ENCODE assay signal across 10 mouse cellular contexts in genomic region chr5:107079146-107079638, GRCm38 (mm10).
A peak's percentile ranks its signal among the peaks of the same experiment; 100 is the strongest.
DNase-seq lines count a peak whose midpoint lies in the region; ATAC-seq and TF ChIP-seq lines count a peak whose summit lies in the region.
"Had no signal": no experiment of that assay in that cellular context is flagged by ENCODE, and none has a peak within 500 bp of the region (broad histone marks: within the 10 kb centered on the region; RNA-seq: fewer than 3 reads in every experiment).

No protein-coding gene starts in this region.

- 31% methylated on average over 11 of the region's 11 CpGs for WGBS in forebrain, embryonic 16.5 days
- 32% methylated on average over 11 of the region's 11 CpGs for WGBS in kidney, embryonic 15.5 days
- WGBS in liver, postnatal 0 days (ENCODE audit: insufficient replicate concordance): 33% methylated on average over 11 of the region's 11 CpGs
- WGBS in stomach, embryonic 16.5 days: 15% methylated on average over 11 of the region's 11 CpGs

- no peak overlapping the region for H3K27ac ChIP-seq in MEL (ENCODE audit: control insufficient read depth, low read depth, low read length)
- H3K27ac ChIP-seq in forebrain, embryonic 16.5 days (ENCODE audit: low read length): no peak overlapping the region
- peak overlapping the region; percentile 75 for H3K27ac ChIP-seq in kidney, embryonic 15.5 days
- H3K27ac ChIP-seq in liver, postnatal 0 days (ENCODE audit: low read depth): no peak overlapping the region
- peak overlapping the region; percentile 8 for H3K27ac ChIP-seq in stomach, embryonic 16.5 days (ENCODE audit: low read length)
- H3K27ac ChIP-seq: embryonic facial prominence, embryonic 15.5 days; liver, embryonic 15.5 days had no signal

- no peak for ATAC-seq in frontal cortex, adult (ENCODE audit: low TSS enrichment)
- peak; percentile 59 for ATAC-seq in forebrain, embryonic 16.5 days
- ATAC-seq in kidney, embryonic 15.5 days (replicated peaks; ENCODE audit: low FRiP score): peak; percentile 50; the same call in 1 of the 2 replicates
- no peak for ATAC-seq in liver, postnatal 0 days
- peak; percentile 45; the same call in 1 of the 2 replicates for ATAC-seq in stomach, embryonic 16.5 days (ENCODE audit: insufficient read depth, low FRiP score)

- DNase-seq in frontal cortex, postnatal 36 days (ENCODE audit: low spot score in 2 of 2): peak; percentile 30 to 37
- DNase-seq in MEL (ENCODE audit: low read depth, low spot score): peak; percentile 34
- DNase-seq in liver, postnatal 0 days: peak; percentile 29
- DNase-seq in cerebellum, adult 18-20 months: no peak

- H3K79me2 ChIP-seq in MEL (ENCODE audit: control insufficient read depth, insufficient read depth, low read length, poor library complexity): no peaks in the 10 kb centered on the region

- H3K4me3 ChIP-seq in MEL (ENCODE audit: control insufficient read depth in 1 of 2, insufficient read depth in 1 of 2, low read depth in 2 of 2, low read length in 2 of 2): no peak overlapping the region
- no peak overlapping the region for H3K4me3 ChIP-seq in forebrain, embryonic 16.5 days (replicated peaks; ENCODE audit: low read length)
- H3K4me3 ChIP-seq in kidney, embryonic 15.5 days (replicated peaks): no peak overlapping the region
- no peak overlapping the region for H3K4me3 ChIP-seq in liver, postnatal 0 days (ENCODE audit: low read depth, low read length)
- no peak overlapping the region for H3K4me3 ChIP-seq in stomach, embryonic 16.5 days (replicated peaks; ENCODE audit: low read length)
- H3K4me3 ChIP-seq: embryonic facial prominence, embryonic 15.5 days; liver, embryonic 15.5 days had no signal

- H3K36me3 ChIP-seq in MEL (ENCODE audit: control insufficient read depth in 1 of 2, insufficient read depth in 2 of 2, low read length in 2 of 2): peaks cover 0 to 3% of the 10 kb centered on the region in 2 experiments; a peak in 1 of 4 replicates
- H3K36me3 ChIP-seq in forebrain, embryonic 16.5 days (ENCODE audit: control insufficient read depth, insufficient read depth): no peaks in the 10 kb centered on the region
- no peaks in the 10 kb centered on the region for H3K36me3 ChIP-seq in kidney, embryonic 15.5 days
- no peaks in the 10 kb centered on the region for H3K36me3 ChIP-seq in liver, postnatal 0 days (replicated peaks; ENCODE audit: insufficient read depth, low read length)
- no peaks in the 10 kb centered on the region for H3K36me3 ChIP-seq in stomach, embryonic 16.5 days (ENCODE audit: control insufficient read depth, insufficient read depth, low read length)
- H3K36me3 ChIP-seq: embryonic facial prominence, embryonic 15.5 days; liver, embryonic 15.5 days had no signal

- no peak for TF ChIP-seq CTCF in MEL (IDR thresholded peaks at IDR 0.05 in 2 of 3, conservative IDR thresholded peaks at IDR 0.05 in 1 of 3; ENCODE audit: control insufficient read depth in 1 of 3, insufficient read depth in 1 of 3, low read depth in 2 of 3, low read length in 3 of 3, poor library complexity in 1 of 3, severe bottlenecking in 1 of 3)
- TF ChIP-seq CTCF in liver, postnatal 0 days (IDR thresholded peaks at IDR 0.05; ENCODE audit: low read depth): no peak

- no peak for TF ChIP-seq POLR2A in MEL (IDR thresholded peaks at IDR 0.05; ENCODE audit: control insufficient read depth in 1 of 2, insufficient read depth in 1 of 2, low read depth in 1 of 2, low read length in 2 of 2, poor library complexity in 1 of 2)

- H3K9me3 ChIP-seq in MEL (replicated peaks; ENCODE audit: insufficient read depth, low read length): no peaks in the 10 kb centered on the region
- H3K9me3 ChIP-seq in forebrain, embryonic 16.5 days (ENCODE audit: control insufficient read depth, low read length): no peaks in the 10 kb centered on the region
- H3K9me3 ChIP-seq in kidney, embryonic 15.5 days (replicated peaks): no peaks in the 10 kb centered on the region
- no peaks in the 10 kb centered on the region for H3K9me3 ChIP-seq in liver, postnatal 0 days (ENCODE audit: low read length)
- H3K9me3 ChIP-seq in stomach, embryonic 16.5 days (replicated peaks; ENCODE audit: control insufficient read depth, low read length): no peaks in the 10 kb centered on the region
- H3K9me3 ChIP-seq: embryonic facial prominence, embryonic 15.5 days; liver, embryonic 15.5 days had no signal

- no peak for TF ChIP-seq EP300 in MEL (IDR thresholded peaks at IDR 0.05; ENCODE audit: low read depth in 1 of 2, low read length in 2 of 2)
- TF ChIP-seq EP300 in liver, postnatal 0 days (IDR thresholded peaks at IDR 0.05; ENCODE audit: low read depth): no peak

- H3K27me3 ChIP-seq in MEL (ENCODE audit: control insufficient read depth in 1 of 2, insufficient read depth in 2 of 2, low read length in 2 of 2): no peaks in the 10 kb centered on the region; a peak in 1 of 4 replicates
- H3K27me3 ChIP-seq in forebrain, embryonic 16.5 days (replicated peaks; ENCODE audit: control insufficient read depth, insufficient read depth, low read length): no peaks in the 10 kb centered on the region
- no peaks in the 10 kb centered on the region for H3K27me3 ChIP-seq in kidney, embryonic 15.5 days
- no peaks in the 10 kb centered on the region for H3K27me3 ChIP-seq in liver, postnatal 0 days (ENCODE audit: insufficient read depth, low read length)
- H3K27me3 ChIP-seq in stomach, embryonic 16.5 days (ENCODE audit: control insufficient read depth, insufficient read depth, low read length): no peaks in the 10 kb centered on the region
- H3K27me3 ChIP-seq: embryonic facial prominence, embryonic 15.5 days had no signal

- no peak overlapping the region for H3K9ac ChIP-seq in MEL (ENCODE audit: control insufficient read depth, low read depth, low read length, poor library complexity, severe bottlenecking)
- H3K9ac ChIP-seq in forebrain, embryonic 16.5 days (replicated peaks; ENCODE audit: low read depth, low read length): 0 out of 2 replicates have a peak overlapping the region, but pooled peaks have one; percentile 17
- no peak overlapping the region for H3K9ac ChIP-seq in kidney, embryonic 15.5 days
- no peak overlapping the region for H3K9ac ChIP-seq in liver, postnatal 0 days (replicated peaks)
- no peak overlapping the region for H3K9ac ChIP-seq in stomach, embryonic 16.5 days (ENCODE audit: low read length)
- H3K9ac ChIP-seq: embryonic facial prominence, embryonic 15.5 days; liver, embryonic 15.5 days had no signal

- no peak overlapping the region for H3K4me2 ChIP-seq in forebrain, embryonic 16.5 days (ENCODE audit: low read length)
- H3K4me2 ChIP-seq in kidney, embryonic 15.5 days: no peak overlapping the region
- H3K4me2 ChIP-seq in liver, postnatal 0 days (ENCODE audit: low read depth, low read length): no peak overlapping the region
- no peak overlapping the region for H3K4me2 ChIP-seq in stomach, embryonic 16.5 days (ENCODE audit: low read depth, low read length)
- H3K4me2 ChIP-seq: embryonic facial prominence, embryonic 15.5 days; liver, embryonic 15.5 days had no signal

- no peak for TF ChIP-seq RAD21 in MEL (IDR thresholded peaks at IDR 0.05; ENCODE audit: low read depth, low read length)

- H3K4me1 ChIP-seq in MEL (ENCODE audit: control insufficient read depth in 1 of 2, insufficient read depth in 2 of 2, low read length in 2 of 2): peaks cover 3 to 10% of the 10 kb centered on the region in 2 experiments; a peak in 3 of 4 replicates
- peaks cover 5% of the 10 kb centered on the region for H3K4me1 ChIP-seq in forebrain, embryonic 16.5 days (replicated peaks; ENCODE audit: control insufficient read depth, insufficient read depth, low read length)
- H3K4me1 ChIP-seq in kidney, embryonic 15.5 days: peaks cover 39% of the 10 kb centered on the region
- H3K4me1 ChIP-seq in liver, postnatal 0 days (ENCODE audit: insufficient read depth): 0 out of 2 replicates have a peak, but pooled peaks cover 4% of the 10 kb centered on the region
- peaks cover 15% of the 10 kb centered on the region for H3K4me1 ChIP-seq in stomach, embryonic 16.5 days (ENCODE audit: control insufficient read depth, insufficient read depth, low read length)

TF ChIP-seq in MEL, 35 proteins besides CTCF, POLR2A, EP300 and RAD21:
- no peak for TF ChIP-seq TCF12 (IDR thresholded peaks at IDR 0.05; ENCODE audit: low read depth, low read length)
- TF ChIP-seq MAX (IDR thresholded peaks at IDR 0.05; ENCODE audit: low read length): no peak
- no peak for TF ChIP-seq BHLHE40 (IDR thresholded peaks at IDR 0.05; ENCODE audit: borderline replicate concordance, low read depth, low read length)
- no peak for TF ChIP-seq RCOR1 (IDR thresholded peaks at IDR 0.05; ENCODE audit: low read depth, low read length)

Comparison
In these comparisons a context has a peak if more than half of its experiments do, and no peak if none do; other contexts are left out.
1. DNase-seq: peak in frontal cortex, postnatal 36 days (2 of 2), MEL (single experiment) and liver, postnatal 0 days (single experiment); none in cerebellum, adult 18-20 months (0 of 2).
2. ATAC-seq: peak in forebrain, embryonic 16.5 days (single experiment), kidney, embryonic 15.5 days (single experiment) and stomach, embryonic 16.5 days (single experiment); none in frontal cortex, adult (single experiment) and liver, postnatal 0 days (single experiment).
3. H3K27ac ChIP-seq: peak in kidney, embryonic 15.5 days (single experiment) and stomach, embryonic 16.5 days (single experiment); none in MEL (single experiment), forebrain, embryonic 16.5 days (single experiment) and liver, postnatal 0 days (single experiment).